Mouse (Mus musculus) erythroblast, embryonic 14.5 days (primary cell): ENCODE data around the gene Gpr137.

Source experiments
- GATA1 ChIP-seq: IDR thresholded peaks from 2 replicates; pipeline ENCODE4 v1.6.1; 2012; ENCODE audit warnings: low read length, inconsistent platforms, mixed read lengths
- TAL1 ChIP-seq: IDR thresholded peaks from 3 replicates; pipeline ENCODE4 v1.6.1; 2012; ENCODE audit warnings: low read length, inconsistent platforms, mixed read lengths

- TF ChIP-seq GATA1 (no peak), TAL1 (no peak)
These were observed 9.9 kb upstream of the Gpr137 start for GRCm38 (mm10) chr19:6951994-6952711.
